ENCODE assay signal across 8 mouse cellular contexts in the genomic region with DNA sequence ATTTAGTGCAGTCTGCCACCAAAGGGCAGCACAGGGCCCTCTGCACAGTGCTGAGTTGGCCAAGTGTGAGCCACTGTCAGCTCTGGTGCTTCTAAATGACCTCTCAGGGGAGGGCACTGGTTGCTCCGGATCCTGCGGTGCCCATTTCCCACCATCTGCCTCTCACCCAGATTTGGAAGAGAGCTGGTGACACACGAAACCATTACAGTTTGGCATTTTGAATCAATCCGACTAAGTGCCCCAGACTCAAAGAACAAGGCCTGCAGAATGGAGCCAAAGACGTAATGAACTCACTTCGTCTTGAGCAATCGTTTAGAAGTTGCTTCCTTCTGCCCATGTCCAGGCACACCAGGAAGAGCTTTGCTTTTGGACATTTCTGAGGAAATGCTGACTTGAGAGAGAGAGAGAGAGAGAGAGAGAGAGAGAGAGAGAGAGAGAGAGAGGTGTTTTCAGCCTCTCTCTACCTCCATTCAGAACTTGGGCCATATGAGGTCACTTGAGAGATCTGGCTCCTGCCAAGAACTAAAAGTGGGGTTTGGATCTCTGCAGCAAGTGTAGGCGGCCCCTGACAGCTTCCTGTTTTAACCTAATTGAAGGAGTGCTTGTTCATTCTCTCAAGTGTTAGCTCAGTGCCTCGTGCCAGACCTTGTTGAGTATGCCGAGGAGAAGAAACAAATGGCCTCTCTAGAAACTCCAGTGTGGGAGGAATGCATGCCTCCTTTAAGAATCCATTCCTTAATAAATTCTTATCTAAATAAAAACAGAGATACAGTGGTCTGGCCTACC. TPM values are rescaled to one million over a fixed set of nuclear protein-coding genes. Genes with fewer than 3 reads are reported as not detected.
DNase-seq lines count a peak whose midpoint lies in the region; TF ChIP-seq lines count a peak whose summit lies in the region.

No protein-coding gene starts in this region.

- H3K9me3 ChIP-seq in midbrain, embryonic 10.5 days (replicated peaks), result no peaks in the 10 kb centered on the region

- TF ChIP-seq POLR2A in bone marrow, adult 2 months (IDR thresholded peaks at IDR 0.05; ENCODE audit: borderline replicate concordance, control insufficient read depth, low read depth, low read length), result no peak

- H3K27ac ChIP-seq in bone marrow, adult 2 months (ENCODE audit: control insufficient read depth, insufficient read depth, low read depth, low read length, poor library complexity), result peak overlapping the region; percentile 50
- no peak overlapping the region for H3K27ac ChIP-seq in midbrain, embryonic 10.5 days (replicated peaks)

- no peaks in the 10 kb centered on the region for H3K27me3 ChIP-seq in midbrain, embryonic 10.5 days (ENCODE audit: low read depth, poor library complexity, severe bottlenecking)

- DNase-seq in kidney, postnatal 4 days, result peak; percentile 24 to 52
- DNase-seq in kidney, adult 8-10 months, result no peak
- DNase-seq in heart, adult 9 months (ENCODE audit: low spot score in 2 of 2), result peak; percentile 51 to 66
- peak; percentile 86 for DNase-seq in lung, postnatal 10 days
- DNase-seq in midbrain, embryonic 10.5 days (ENCODE audit: low spot score), result no peak
- no peak for DNase-seq in cerebellum, adult 9-10 months
- DNase-seq in cerebellum, postnatal 25 days, result no peak

- H3K4me3 ChIP-seq in bone marrow, adult 2 months (replicated peaks; ENCODE audit: control insufficient read depth, low read depth, low read length), result no peak overlapping the region
- H3K4me3 ChIP-seq in midbrain, embryonic 10.5 days, result no peak overlapping the region

- H3K36me3 ChIP-seq in midbrain, embryonic 10.5 days, result no peaks in the 10 kb centered on the region

- TF ChIP-seq CTCF in bone marrow, adult 2 months (IDR thresholded peaks at IDR 0.05; ENCODE audit: control insufficient read depth, insufficient read depth, low read length), result no peak

- 42% methylated on average over 10 of the region's 10 CpGs for WGBS in bone marrow, adult 2 months
- WGBS in midbrain, embryonic 10.5 days, result 89% methylated on average over 10 of the region's 10 CpGs

- peaks cover 7% of the 10 kb centered on the region for H3K4me1 ChIP-seq in bone marrow, adult 2 months (ENCODE audit: control insufficient read depth, insufficient read depth, low read length)
- peaks cover 18% of the 10 kb centered on the region for H3K4me1 ChIP-seq in midbrain, embryonic 10.5 days

RNA-seq across cellular contexts. Expression of a gene that starts 28.5 kb away (rescaled TPM):
- polyA plus RNA-seq in bone marrow, adult 2 months (2011; ENCODE audit: insufficient read depth, insufficient read length, low replicate concordance, missing spikeins), result 10.1 and 14.0 TPM in 2 replicates
- polyA plus RNA-seq in midbrain, embryonic 10.5 days (2016; fragmentation: Nextera tagmentation; extraction: Ambion mirVana), result 29.3 and 30.1 TPM in 2 replicates

RNA-seq across cellular contexts. Expression of a gene that starts 31.4 kb away (rescaled TPM):
- 2.6 and 7.8 TPM in 2 replicates for polyA plus RNA-seq in bone marrow, adult 2 months (2011; ENCODE audit: insufficient read depth, insufficient read length, low replicate concordance, missing spikeins)
- 0.06 TPM in 1 of 2 replicates, not detected in the other for polyA plus RNA-seq in midbrain, embryonic 10.5 days (2016; fragmentation: Nextera tagmentation; extraction: Ambion mirVana)

Comparison
In these comparisons a context has a peak if more than half of its experiments do, and no peak if none do; other contexts are left out.
1. DNase-seq: peak in kidney, postnatal 4 days (2 of 2), heart, adult 9 months (2 of 2) and lung, postnatal 10 days (single experiment); none in kidney, adult 8-10 months (0 of 2), midbrain, embryonic 10.5 days (single experiment), cerebellum, adult 9-10 months (single experiment) and cerebellum, postnatal 25 days (0 of 2).